Mouse (Mus musculus): Measurements from ENCODE around the gene Eef1akmt3.
"Not testable (repeated sequence)": the region's sequence is repeated elsewhere in the genome, so short reads cannot be mapped to it uniquely, and the experiment has no call there.

Gene Eef1akmt3

DNA sequence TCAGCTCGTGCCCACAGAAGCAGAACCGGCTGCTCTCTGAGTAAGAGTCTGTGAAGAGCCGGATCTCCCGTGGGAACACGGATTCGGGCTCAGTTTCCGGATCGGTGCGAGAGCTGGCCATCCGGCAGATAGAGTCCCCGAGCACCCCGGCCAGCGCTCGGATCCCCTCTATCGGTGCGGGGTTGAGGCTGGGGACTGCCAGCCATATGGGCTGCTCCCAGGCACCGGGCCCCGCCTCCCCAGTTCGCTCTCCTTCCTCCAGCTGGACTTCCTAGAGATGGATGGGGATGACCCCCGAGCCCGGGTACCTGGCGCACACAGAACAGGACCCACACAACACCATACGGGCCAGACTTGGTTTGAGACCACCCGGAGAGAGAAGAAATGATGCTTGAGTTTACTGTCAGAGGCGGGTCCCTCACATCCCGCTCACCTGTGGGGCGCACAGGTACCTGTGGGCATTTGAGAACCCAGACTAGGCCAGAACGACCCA is at the start of gene Eef1akmt3, which contains the start of gene Mettl1:
Gene Eef1akmt3 (minus strand): TSS at position 240 of the 493 bp plus-strand sequence.
Gene Mettl1 (plus strand): TSS at position 141 of the 493 bp plus-strand sequence.
- DNase-seq = peak in 1 of 2 experiments; percentile 41

- DNase-seq = peak; percentile 50 to 74
These were observed 49.5 kb upstream of the Eef1akmt3 start for GRCm38 (mm10) chr10:127090560-127091411.

- no peak for DNase-seq
These were observed 44.3 kb upstream of the Eef1akmt3 start for GRCm38 (mm10) chr10:127085633-127086032.

DNA sequence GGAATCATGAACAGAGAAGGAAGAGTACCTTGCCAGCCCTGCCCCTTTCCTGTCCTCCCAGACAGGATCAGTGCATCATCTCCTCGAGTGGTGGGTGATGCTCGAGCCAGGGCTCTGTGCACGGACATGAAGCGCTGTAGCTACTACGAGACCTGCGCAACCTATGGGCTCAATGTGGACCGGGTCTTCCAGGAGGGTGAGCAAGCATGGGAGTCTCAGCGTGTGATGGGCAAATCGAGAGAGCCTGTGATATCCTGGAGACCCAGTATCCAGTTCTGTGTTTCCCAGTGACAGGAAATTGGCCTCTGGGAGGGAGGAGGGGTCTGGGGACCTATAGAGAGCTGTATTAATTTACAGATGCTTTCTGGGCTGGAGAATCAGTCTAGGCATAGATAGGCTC is 43.7 kb upstream of the Eef1akmt3 start:
- DNase-seq = no peak

DNA sequence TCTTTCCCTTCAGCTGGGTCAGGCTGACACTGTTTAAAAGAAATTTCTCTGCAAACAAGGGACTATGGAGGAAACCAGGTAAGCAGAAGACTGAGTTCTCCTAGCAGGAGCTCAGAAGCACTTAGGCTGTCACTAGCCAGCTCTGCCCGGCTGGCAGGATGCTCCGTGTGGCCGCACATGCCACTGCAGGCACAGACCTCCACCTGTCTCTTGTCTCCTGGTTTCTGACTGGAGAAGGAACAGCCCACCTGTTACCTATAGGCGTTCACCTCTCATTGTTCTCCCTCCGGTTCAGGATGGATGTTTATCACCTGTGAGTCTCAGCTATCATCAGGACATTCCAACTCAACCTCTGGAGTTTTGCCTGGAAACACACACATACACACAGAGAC is 42.6 kb upstream of the Eef1akmt3 start:
- DNase-seq = no peak

DNA sequence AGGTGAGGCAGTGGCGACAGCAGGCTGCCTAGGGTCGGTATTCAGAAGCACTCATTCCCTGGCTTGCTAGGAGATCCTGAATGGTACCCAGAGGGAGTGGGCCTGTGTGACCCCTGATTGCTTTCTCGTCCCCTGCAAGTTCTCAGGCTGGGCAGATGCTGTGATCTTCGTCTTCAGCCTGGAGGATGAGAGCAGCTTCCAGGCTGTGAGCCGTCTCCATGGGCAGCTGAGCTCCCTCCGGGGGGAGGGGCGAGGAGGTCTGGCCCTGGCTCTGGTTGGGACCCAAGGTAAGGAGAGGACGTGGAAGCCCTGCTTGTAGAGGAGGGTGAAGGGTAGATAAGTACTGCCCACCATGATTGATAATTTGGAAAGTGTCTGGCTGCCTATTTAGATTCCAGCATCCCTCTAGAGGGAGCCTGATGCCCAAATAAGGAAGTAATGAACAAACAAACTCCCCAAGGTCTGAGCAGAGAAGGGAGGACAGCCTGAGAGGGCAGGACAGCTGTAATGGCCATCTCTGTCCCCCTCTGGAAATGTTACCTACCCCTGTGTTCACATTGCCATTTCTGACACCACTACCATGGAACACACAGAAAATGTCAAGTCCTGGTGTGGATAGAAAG is 42.1 kb upstream of the Eef1akmt3 start:
- no peak for DNase-seq

- DNase-seq = no peak
These were observed 40.8 kb upstream of the Eef1akmt3 start for GRCm38 (mm10) chr10:127081996-127082620.

DNA sequence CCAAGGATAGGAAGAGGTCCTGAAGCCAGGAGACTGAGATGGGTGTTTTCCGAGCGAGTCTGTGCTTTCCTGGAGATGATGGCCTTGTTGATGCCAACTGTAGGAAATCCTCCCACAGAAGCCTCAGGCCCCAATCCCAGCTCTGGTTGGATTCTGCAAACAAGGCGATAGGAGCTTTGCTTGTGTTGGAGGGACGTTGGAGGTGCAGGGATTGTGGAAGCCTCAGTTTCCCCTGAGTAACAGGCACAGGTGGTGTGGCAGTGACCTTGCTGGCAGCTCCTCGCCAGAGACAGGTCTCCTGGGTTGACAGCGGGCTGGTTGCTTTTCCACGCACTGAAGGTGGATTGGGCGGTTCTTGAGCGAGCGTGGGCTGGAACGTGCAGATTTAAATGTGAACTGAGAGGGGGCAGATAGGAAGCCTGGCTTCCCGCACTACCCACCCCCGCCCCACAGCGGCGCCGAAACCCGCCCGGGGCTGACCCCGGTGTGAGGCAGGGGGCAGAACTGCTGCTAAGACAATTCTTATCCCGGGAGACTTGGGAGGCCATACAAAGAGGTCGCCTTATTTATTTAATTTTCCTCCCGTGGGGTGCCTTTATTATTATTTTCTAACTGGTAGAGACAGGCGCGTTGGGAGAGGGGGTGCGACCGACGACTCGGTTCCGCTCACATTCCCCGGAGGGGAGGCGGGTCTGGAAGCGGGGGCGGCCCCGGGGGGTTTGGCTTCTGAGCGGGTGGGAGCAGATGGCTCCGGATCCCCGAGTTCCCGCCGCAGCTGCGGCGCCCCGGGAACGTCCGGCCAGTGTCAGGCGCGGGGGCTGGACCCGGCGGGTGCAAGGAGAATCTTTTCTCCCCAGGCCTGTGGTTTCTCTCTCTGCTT is 39.8 kb upstream of the Eef1akmt3 start:
- no peak for DNase-seq

- no peak for DNase-seq
These were observed 38.5 kb upstream of the Eef1akmt3 start for GRCm38 (mm10) chr10:127079665-127080391.

- no peak for DNase-seq
These were observed 37.6 kb upstream of the Eef1akmt3 start for GRCm38 (mm10) chr10:127078677-127079575.

GRCm38 (mm10) chr10:127078001-127078676 is 36.8 kb upstream of the Eef1akmt3 start:
- no peak for DNase-seq

GRCm38 (mm10) chr10:127077515-127077914 is 36.2 kb upstream of the Eef1akmt3 start:
- no peak for DNase-seq

GRCm38 (mm10) chr10:127076082-127076481 is 34.8 kb upstream of the Eef1akmt3 start:
- DNase-seq = no peak

DNA sequence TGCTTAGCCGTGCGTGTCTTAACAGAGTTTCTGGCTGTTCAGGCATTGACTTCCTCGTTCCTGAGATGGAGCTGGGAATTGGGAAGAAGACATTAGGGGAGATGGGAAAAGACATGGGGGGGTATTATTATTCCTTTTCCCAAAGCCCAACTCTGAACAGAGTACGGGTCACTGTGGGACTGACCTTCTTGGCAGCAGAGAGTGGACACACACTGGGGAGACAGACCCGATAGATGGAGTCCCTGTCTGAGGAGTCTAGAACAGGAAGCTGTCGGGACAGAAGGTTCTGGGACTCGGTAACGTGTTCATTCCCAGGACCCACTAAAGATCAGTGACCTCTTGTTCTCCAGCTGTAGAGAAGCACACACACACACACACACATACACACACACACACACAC is 34.3 kb upstream of the Eef1akmt3 start:
- DNase-seq = no peak

GRCm38 (mm10) chr10:127075080-127075479 is 33.8 kb upstream of the Eef1akmt3 start, which contains the start of gene Agap2:
Gene Agap2, plus strand, starts transcription at chr10:127075284.
- DNase-seq = peak in 1 of 2 experiments; percentile 53

- DNase-seq = no peak
These were observed 32.7 kb upstream of the Eef1akmt3 start for GRCm38 (mm10) chr10:127073981-127074380.

GRCm38 (mm10) chr10:127072969-127073368 is 31.7 kb upstream of the Eef1akmt3 start:
- not testable (repeated sequence) for DNase-seq

DNA sequence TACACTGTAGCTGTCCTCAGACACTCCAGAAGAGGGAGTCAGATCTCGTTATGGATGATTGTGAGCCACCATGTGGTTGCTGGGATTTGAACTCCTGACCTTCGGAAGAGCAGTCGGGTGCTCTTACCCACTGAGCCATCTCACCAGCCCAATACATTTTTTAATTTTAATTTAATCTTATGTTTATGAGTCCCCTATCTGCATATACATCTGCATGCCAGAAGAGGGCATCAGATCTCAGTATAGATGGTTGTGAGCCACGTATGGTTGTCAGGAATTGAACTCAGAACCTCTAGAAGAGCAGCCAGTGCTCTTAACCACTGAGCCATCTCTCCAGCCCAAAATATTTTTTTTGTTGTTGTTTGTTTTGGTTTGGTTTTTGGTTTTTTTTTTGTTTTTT is 31.0 kb upstream of the Eef1akmt3 start:
- not testable (repeated sequence) for DNase-seq

DNA sequence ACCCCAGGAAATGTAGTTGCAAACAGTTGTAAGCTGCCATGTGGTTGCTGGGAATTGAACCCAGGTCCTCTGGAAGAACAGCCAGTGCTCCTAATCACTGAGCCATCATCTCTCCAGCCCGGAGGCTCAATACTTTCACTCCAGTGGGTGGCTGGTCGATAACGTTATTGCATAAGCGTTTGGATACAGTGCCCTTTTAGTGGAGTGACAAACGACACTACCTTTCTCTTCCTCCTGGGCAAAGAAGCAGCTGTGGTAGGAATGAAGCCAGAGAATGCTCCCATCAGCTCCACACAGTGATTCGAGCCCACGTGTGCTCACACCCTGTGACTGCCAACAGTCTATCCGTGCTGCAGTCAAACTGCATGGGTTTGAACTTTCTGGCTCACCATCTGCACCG is 29.9 kb upstream of the Eef1akmt3 start:
- no peak for DNase-seq
